Mouse (Mus musculus) testis, adult 2 months (tissue): ENCODE measurements at regions not wholly inside any gene's neighbourhood (a gene's known extent, or its start where the extent isn't known, plus 50 kb on each side); places are given as distances from the start of the nearest gene placed in this dataset.

Source experiments
- CTCF ChIP-seq: fragments of 200-500 bp; IDR thresholded peaks from 2 replicates; pipeline ENCODE4 v1.5.1; 2012; ENCODE audit warnings: low read depth, mild to moderate bottlenecking, inconsistent platforms, low read length, moderate library complexity; ENCODE audit not compliant: control insufficient read depth, insufficient read depth, insufficient replicate concordance
- POLR2A ChIP-seq: fragments of 200-500 bp; IDR thresholded peaks from 2 replicates; pipeline ENCODE4 v1.6.1; 2012; ENCODE audit warnings: low read depth, mild to moderate bottlenecking, inconsistent platforms, low read length, moderate library complexity; ENCODE audit not compliant: control insufficient read depth

GRCm38 (mm10) chr6:15644311-15644710 lies 76.2 kb upstream of the Mdfic start:
- TF ChIP-seq CTCF (no peak), POLR2A (no peak)
